ENCODE assay signal across 26 mouse cellular contexts in the genomic region with DNA sequence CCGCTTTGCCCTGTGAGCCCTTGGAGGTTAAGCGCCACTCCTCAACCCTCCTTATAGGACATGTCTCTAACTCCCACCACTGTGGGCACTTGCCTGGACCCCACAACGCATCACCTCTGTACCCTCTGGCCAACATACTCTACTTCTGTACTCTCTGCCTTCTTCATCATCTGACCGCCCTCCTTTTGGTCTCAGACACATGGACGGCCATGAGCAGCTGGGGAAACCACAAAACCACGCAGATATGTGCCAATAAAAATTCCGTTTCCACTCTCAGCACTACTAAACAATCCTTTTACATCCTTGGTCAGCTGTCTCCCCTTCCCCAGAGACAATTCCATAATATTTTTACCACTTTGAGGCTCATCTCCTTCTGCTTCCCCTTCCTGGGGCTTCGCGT.
A peak's percentile ranks its signal among the peaks of the same experiment; 100 is the strongest.
DNase-seq lines count a peak whose midpoint lies in the region; ATAC-seq and TF ChIP-seq lines count a peak whose summit lies in the region.
"Had no signal": no experiment of that assay in that cellular context is flagged by ENCODE, and none has a peak within 500 bp of the region (broad histone marks: within the 10 kb centered on the region; RNA-seq: fewer than 3 reads in every experiment).

No protein-coding gene starts in this region.

- no peak overlapping the region for H3K4me2 ChIP-seq in hindbrain, embryonic 12.5 days (replicated peaks)
- H3K4me2 ChIP-seq in hindbrain, embryonic 16.5 days (ENCODE audit: low read length) = no peak overlapping the region
- 0 out of 2 replicates have a peak overlapping the region, but pooled peaks have one; percentile 28 for H3K4me2 ChIP-seq in midbrain, embryonic 12.5 days (replicated peaks)
- H3K4me2 ChIP-seq in midbrain, embryonic 16.5 days (ENCODE audit: low read length) = no peak overlapping the region
- H3K4me2 ChIP-seq in kidney, embryonic 16.5 days (replicated peaks; ENCODE audit: low read depth, low read length) = no peak overlapping the region
- H3K4me2 ChIP-seq: embryonic facial prominence, embryonic 12.5 days; heart, embryonic 15.5 days; liver, embryonic 12.5 days had no signal

- 0 out of 2 replicates have a peak, but pooled peaks have one; percentile 20 for ATAC-seq in hindbrain, embryonic 12.5 days (ENCODE audit: low FRiP score)
- no peak for ATAC-seq in hindbrain, embryonic 16.5 days
- ATAC-seq in midbrain, embryonic 12.5 days (ENCODE audit: low FRiP score, low read depth) = no peak
- ATAC-seq in midbrain, embryonic 16.5 days = no peak
- ATAC-seq in kidney, embryonic 16.5 days (ENCODE audit: low FRiP score, low TSS enrichment) = no peak
- ATAC-seq: forebrain, embryonic 14.5 days; intestine, embryonic 16.5 days; liver, embryonic 12.5 days; liver, postnatal 0 days had no signal

- no peak overlapping the region for H3K4me3 ChIP-seq in hindbrain, embryonic 12.5 days
- H3K4me3 ChIP-seq in hindbrain, embryonic 16.5 days (ENCODE audit: low read length) = no peak overlapping the region
- H3K4me3 ChIP-seq in midbrain, embryonic 12.5 days = no peak overlapping the region
- H3K4me3 ChIP-seq in midbrain, embryonic 16.5 days (ENCODE audit: low read depth, low read length) = no peak overlapping the region
- 0 out of 2 replicates have a peak overlapping the region, but pooled peaks have one; percentile 66 for H3K4me3 ChIP-seq in E14TG2a.4 (replicated peaks; ENCODE audit: low read length)
- H3K4me3 ChIP-seq in kidney, embryonic 16.5 days (ENCODE audit: low read length) = no peak overlapping the region
- H3K4me3 ChIP-seq: embryonic facial prominence, embryonic 12.5 days; heart, embryonic 15.5 days; left cerebral cortex, adult 2 months; liver, embryonic 12.5 days had no signal

- H3K27me3 ChIP-seq in hindbrain, embryonic 12.5 days = peaks cover 75% of the 10 kb centered on the region
- peaks cover 6% of the 10 kb centered on the region for H3K27me3 ChIP-seq in hindbrain, embryonic 16.5 days (replicated peaks; ENCODE audit: control insufficient read depth, insufficient read depth, low read length)
- peaks cover 97% of the 10 kb centered on the region for H3K27me3 ChIP-seq in midbrain, embryonic 12.5 days
- peaks cover 10% of the 10 kb centered on the region for H3K27me3 ChIP-seq in midbrain, embryonic 16.5 days (ENCODE audit: control insufficient read depth, insufficient read depth, low read depth, low read length)
- peaks cover 88% of the 10 kb centered on the region for H3K27me3 ChIP-seq in E14TG2a.4 (ENCODE audit: insufficient read depth, low read length)
- H3K27me3 ChIP-seq in kidney, embryonic 16.5 days (ENCODE audit: insufficient read depth, low read length) = peaks cover 100% of the 10 kb centered on the region
- H3K27me3 ChIP-seq: CH12.LX had no signal

- no peak for TF ChIP-seq CTCF in E14TG2a.4 (conservative IDR thresholded peaks at IDR 0.05; ENCODE audit: low read length)

- 93% methylated on average over 9 of the region's 9 CpGs for WGBS in hindbrain, embryonic 12.5 days
- WGBS in hindbrain, embryonic 16.5 days = 90% methylated on average over 9 of the region's 9 CpGs
- WGBS in midbrain, embryonic 12.5 days = 93% methylated on average over 9 of the region's 9 CpGs
- WGBS in midbrain, embryonic 16.5 days = 90% methylated on average over 9 of the region's 9 CpGs
- 82% methylated on average over 9 of the region's 9 CpGs for WGBS in kidney, embryonic 16.5 days

- peaks cover 62% of the 10 kb centered on the region for H3K4me1 ChIP-seq in hindbrain, embryonic 12.5 days
- H3K4me1 ChIP-seq in hindbrain, embryonic 16.5 days (ENCODE audit: control insufficient read depth, insufficient read depth, low read depth, low read length) = peaks cover 17% of the 10 kb centered on the region
- peaks cover 34% of the 10 kb centered on the region for H3K4me1 ChIP-seq in midbrain, embryonic 12.5 days
- peaks cover 23% of the 10 kb centered on the region for H3K4me1 ChIP-seq in midbrain, embryonic 16.5 days (ENCODE audit: control insufficient read depth, insufficient read depth, low read length)
- H3K4me1 ChIP-seq in E14TG2a.4 (replicated peaks; ENCODE audit: low read depth, low read length) = peaks cover 70% of the 10 kb centered on the region
- H3K4me1 ChIP-seq in kidney, embryonic 16.5 days (ENCODE audit: insufficient read depth, low read length) = peaks cover 24% of the 10 kb centered on the region
- H3K4me1 ChIP-seq: heart, embryonic 15.5 days had no signal

- H3K36me3 ChIP-seq in hindbrain, embryonic 12.5 days = no peaks in the 10 kb centered on the region
- H3K36me3 ChIP-seq in hindbrain, embryonic 16.5 days (ENCODE audit: control insufficient read depth, insufficient read depth, low read length) = no peaks in the 10 kb centered on the region
- H3K36me3 ChIP-seq in midbrain, embryonic 12.5 days = no peaks in the 10 kb centered on the region
- H3K36me3 ChIP-seq in midbrain, embryonic 16.5 days (ENCODE audit: control insufficient read depth, insufficient read depth, low read length) = no peaks in the 10 kb centered on the region
- no peaks in the 10 kb centered on the region for H3K36me3 ChIP-seq in E14TG2a.4 (ENCODE audit: insufficient read depth, low read length)
- no peaks in the 10 kb centered on the region for H3K36me3 ChIP-seq in kidney, embryonic 16.5 days (ENCODE audit: insufficient read depth, low read length)
- H3K36me3 ChIP-seq: embryonic facial prominence, embryonic 12.5 days; G1E; heart, embryonic 10.5 days; heart, embryonic 15.5 days; liver, embryonic 12.5 days had no signal

- DNase-seq in kidney, postnatal 25 days = no peak
- DNase-seq: adrenal gland, adult 8-10 months; cerebellum, adult 2 months; cerebellum, postnatal 36 days; heart, adult 11 months; kidney, adult 8-10 months; kidney, postnatal 10 days; liver, postnatal 0 days; lung, postnatal 36 days; spleen, adult 18-20 months; thymus, postnatal 14 days had no signal

- no peaks in the 10 kb centered on the region for H3K9me3 ChIP-seq in hindbrain, embryonic 12.5 days (replicated peaks)
- no peaks in the 10 kb centered on the region for H3K9me3 ChIP-seq in hindbrain, embryonic 16.5 days (ENCODE audit: control insufficient read depth, low read length)
- no peaks in the 10 kb centered on the region for H3K9me3 ChIP-seq in midbrain, embryonic 12.5 days
- H3K9me3 ChIP-seq in midbrain, embryonic 16.5 days (replicated peaks; ENCODE audit: control insufficient read depth, low read length, poor library complexity, severe bottlenecking) = no peaks in the 10 kb centered on the region
- no peaks in the 10 kb centered on the region for H3K9me3 ChIP-seq in E14TG2a.4 (ENCODE audit: low read length)
- no peaks in the 10 kb centered on the region for H3K9me3 ChIP-seq in kidney, embryonic 16.5 days (ENCODE audit: low read length)
- H3K9me3 ChIP-seq: embryonic facial prominence, embryonic 12.5 days; G1E; heart, embryonic 10.5 days; heart, embryonic 15.5 days; liver, embryonic 12.5 days had no signal

- 0 out of 2 replicates have a peak overlapping the region, but pooled peaks have one; percentile 81 for H3K27ac ChIP-seq in hindbrain, embryonic 12.5 days
- H3K27ac ChIP-seq in hindbrain, embryonic 16.5 days (ENCODE audit: low read depth, low read length) = no peak overlapping the region
- 0 out of 2 replicates have a peak overlapping the region, but pooled peaks have one; percentile 67 for H3K27ac ChIP-seq in midbrain, embryonic 12.5 days (replicated peaks)
- H3K27ac ChIP-seq in midbrain, embryonic 16.5 days (ENCODE audit: low read length) = no peak overlapping the region
- H3K27ac ChIP-seq in kidney, embryonic 16.5 days (ENCODE audit: low read length) = no peak overlapping the region
- H3K27ac ChIP-seq: embryonic facial prominence, embryonic 12.5 days; heart, embryonic 10.5 days; heart, embryonic 15.5 days; left cerebral cortex, adult 2 months; liver, embryonic 12.5 days had no signal

- H3K9ac ChIP-seq in hindbrain, embryonic 12.5 days = no peak overlapping the region
- no peak overlapping the region for H3K9ac ChIP-seq in hindbrain, embryonic 16.5 days (ENCODE audit: low read depth, low read length)
- no peak overlapping the region for H3K9ac ChIP-seq in midbrain, embryonic 12.5 days (replicated peaks)
- no peak overlapping the region for H3K9ac ChIP-seq in midbrain, embryonic 16.5 days (ENCODE audit: low read depth, low read length)
- no peak overlapping the region for H3K9ac ChIP-seq in kidney, embryonic 16.5 days (replicated peaks; ENCODE audit: low read length)
- H3K9ac ChIP-seq: embryonic facial prominence, embryonic 12.5 days; heart, embryonic 15.5 days; liver, embryonic 12.5 days; liver, postnatal 0 days had no signal

Comparison
In these comparisons a context has a peak if more than half of its experiments do, and no peak if none do; other contexts are left out.
1. H3K27ac ChIP-seq: peak in hindbrain, embryonic 12.5 days (single experiment) and midbrain, embryonic 12.5 days (single experiment); none in hindbrain, embryonic 16.5 days (single experiment), midbrain, embryonic 16.5 days (single experiment) and kidney, embryonic 16.5 days (single experiment).